Mouse (Mus musculus) right cerebral cortex, adult 18-20 months (tissue): ENCODE results near the gene Ift46.
A peak's percentile ranks its signal among the peaks of the same experiment; 100 is the strongest.
"Not testable (repeated sequence)": the region's sequence is repeated elsewhere in the genome, so short reads cannot be mapped to it uniquely, and the experiment has no call there.

Source experiments
- DNase-seq: peaks from one replicate; pipeline ENCODE4 v3.0.0; 2022; ENCODE audit warnings: mixed read lengths

Ift46 gene

GRCm38 (mm10) chr9:44736301-44736700 is 31.4 kb upstream of the Ift46 start:
- no peak for DNase-seq

DNA sequence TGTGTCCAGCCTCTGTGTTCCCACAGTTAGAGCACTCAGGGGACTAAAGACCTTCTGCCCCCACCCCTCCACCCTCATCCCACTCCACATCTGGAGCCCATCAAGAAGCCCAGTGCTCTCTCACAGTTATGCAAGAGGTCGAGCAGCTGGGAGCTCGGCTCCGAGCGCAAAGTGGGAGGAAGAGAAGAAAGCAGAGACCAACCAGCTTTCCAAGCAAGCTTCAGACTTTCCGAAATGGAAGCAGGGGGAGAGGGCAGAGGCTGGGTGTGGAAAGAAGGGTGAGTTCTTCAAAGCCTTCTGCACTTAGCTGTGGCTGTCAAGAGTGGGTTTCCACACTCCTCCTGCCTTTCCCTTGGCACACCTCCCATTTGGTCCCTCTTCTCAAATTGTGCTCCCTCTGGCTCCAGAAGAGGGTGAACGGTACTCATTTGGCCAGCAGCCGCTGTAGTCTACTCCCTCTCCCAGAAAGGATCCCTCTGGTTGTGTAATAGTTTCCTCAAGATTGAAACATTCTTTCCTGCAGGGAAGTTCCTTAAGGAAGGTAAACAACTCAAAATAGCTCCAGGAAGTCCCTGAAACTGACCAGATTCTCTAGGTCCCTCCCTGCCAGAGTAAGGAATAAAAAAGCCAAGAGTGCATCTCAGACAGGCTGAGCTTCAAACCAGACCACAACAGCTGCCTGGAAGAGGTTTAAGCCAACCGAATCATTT is 30.3 kb upstream of the Ift46 start:
- no peak for DNase-seq

- DNase-seq = no peak
Observed at GRCm38 (mm10) chr9:44740663-44741192, 27.0 kb upstream of the Ift46 start.

- DNase-seq = no peak
Observed at GRCm38 (mm10) chr9:44745371-44745770, 22.3 kb upstream of the Ift46 start.

- DNase-seq = no peak
Observed at GRCm38 (mm10) chr9:44746666-44747065, 21.0 kb upstream of the Ift46 start.

DNA sequence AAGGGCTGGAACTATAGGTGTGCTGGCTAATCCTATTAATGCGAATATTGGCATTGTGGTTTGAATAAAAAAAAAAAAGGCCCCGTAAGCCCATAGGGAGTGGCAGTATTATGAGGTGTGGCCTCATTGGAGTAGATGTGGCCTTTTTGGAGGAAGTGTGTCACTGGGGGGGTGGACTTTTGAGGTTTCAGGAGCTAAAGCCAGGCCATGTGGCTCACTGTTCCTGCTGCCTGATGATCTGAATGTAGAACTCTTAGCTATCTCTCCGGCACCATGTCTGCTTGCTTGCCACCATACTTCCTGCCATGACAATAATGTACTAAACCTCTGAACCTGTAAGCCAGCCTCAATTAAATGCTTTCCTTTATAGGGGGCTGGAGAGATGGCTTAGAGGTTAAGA is 20.4 kb upstream of the Ift46 start:
- no peak for DNase-seq

- no peak for DNase-seq
Observed at GRCm38 (mm10) chr9:44748473-44748872, 19.2 kb upstream of the Ift46 start.

DNA sequence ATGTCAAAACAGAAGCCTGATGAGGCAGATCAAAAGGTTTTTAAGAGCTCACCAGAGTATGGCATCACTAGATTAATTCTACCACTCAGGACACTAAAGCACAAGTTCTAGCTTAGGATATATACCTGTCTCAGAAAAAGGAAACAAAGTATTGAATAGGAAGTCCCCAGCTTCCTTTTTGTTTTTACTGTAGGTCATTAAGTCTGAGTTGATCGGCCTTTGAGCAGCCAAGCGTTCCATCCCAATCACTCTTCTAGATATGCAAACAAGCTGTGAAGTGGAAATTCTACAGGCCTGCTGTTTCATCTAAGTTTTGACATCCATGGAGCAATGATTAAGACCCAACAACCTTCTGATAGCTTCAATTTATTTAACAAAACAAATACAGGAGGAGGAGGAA is 6.8 kb upstream of the Ift46 start:
- no peak for DNase-seq

- DNase-seq = not testable (repeated sequence)
Observed at GRCm38 (mm10) chr9:44768029-44768394, 304 bp downstream of the Ift46 start.

GRCm38 (mm10) chr9:44771376-44771775 is 3.7 kb downstream of the Ift46 start:
- DNase-seq = no peak

GRCm38 (mm10) chr9:44772392-44772749 is 4.7 kb downstream of the Ift46 start:
- DNase-seq = no peak

- DNase-seq = peak; percentile 94
Observed at GRCm38 (mm10) chr9:44772750-44773651, 5.3 kb downstream of the Ift46 start.

DNA sequence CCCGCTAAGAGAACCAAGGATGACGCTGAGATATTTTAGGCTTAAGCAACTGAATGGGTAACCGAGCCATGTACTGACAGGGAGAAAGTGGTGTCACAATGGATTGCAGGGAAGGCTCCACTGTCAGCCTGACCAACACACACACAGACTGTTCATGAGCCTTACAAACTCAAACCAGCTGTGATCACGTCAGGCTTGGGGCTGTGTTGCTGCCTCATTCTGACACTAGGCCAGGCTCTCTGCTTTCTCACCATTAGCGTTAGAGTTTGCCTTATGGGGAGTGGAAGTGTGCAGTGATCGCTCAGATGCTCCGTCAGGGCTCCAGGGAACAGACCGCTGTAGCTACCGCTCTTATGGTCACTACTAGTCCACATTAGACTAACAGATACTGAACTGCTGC is 25.1 kb downstream of the Ift46 start:
- no peak for DNase-seq

DNA sequence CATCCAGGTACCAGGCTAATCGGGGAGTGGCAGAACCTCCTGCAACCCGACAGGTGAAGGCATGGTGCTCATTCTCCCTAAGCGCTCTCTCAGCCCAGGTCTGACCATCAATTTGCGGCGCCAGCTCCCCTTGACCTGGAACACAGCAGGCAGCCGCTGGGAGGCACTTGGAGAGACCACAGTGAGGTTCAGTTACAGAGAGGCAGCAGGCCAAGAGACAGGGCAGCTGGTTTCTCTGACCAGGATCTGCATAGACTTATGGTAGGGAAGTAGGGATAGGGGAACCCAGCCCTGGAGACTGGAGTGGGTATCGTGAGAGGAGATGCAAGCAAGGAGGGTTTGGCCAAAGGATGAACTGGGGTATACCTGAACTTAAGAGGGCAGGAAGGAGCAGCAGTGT is 30.6 kb downstream of the Ift46 start:
- DNase-seq = no peak

DNA sequence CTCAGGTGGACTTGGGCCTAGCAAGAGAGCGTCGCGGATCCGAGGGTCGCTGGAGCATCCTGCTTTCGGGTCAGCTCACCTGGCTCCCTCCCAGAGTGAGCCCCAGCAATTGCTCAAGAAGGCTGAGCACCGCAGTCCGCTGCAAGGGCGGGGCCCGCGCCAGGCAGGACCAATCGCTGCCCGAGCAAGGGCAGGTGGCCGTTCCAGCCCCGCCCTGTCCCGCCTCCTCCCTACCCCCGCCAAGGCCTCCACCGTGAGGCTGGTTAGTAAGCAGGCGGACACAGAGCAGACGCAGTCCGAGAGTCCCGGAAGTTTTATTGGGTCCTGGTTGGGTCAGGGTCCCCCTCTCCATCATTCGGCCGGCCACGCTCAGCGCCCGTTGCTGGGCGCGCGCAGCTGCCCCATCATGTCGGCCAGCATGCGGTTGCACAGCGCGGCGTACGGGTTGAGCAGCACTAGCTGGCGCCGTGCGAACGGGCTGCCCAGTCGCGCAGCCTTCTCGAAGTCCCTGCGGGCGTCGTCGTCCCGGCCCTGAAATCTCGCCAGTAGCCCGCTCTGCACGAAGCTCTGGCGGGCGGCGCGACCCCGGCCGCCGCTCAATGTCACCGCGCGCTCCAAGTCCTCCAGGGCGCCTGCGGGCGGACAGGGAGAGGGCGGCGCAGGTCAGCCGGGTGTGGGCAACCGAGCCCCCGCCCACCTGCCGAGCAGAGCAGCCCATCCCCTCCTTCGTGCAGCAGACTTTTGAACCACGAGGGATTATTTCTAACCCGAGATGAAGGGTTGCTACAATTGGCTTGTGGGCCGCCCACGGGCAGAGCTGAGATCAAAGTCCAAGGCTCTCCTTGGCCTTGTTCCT is 31.6 kb downstream of the Ift46 start, which contains the start of gene Tmem25:
Tmem25 (minus strand) TSS at position 206 of the 856 bp plus-strand sequence.
- peak; percentile 94 for DNase-seq

DNA sequence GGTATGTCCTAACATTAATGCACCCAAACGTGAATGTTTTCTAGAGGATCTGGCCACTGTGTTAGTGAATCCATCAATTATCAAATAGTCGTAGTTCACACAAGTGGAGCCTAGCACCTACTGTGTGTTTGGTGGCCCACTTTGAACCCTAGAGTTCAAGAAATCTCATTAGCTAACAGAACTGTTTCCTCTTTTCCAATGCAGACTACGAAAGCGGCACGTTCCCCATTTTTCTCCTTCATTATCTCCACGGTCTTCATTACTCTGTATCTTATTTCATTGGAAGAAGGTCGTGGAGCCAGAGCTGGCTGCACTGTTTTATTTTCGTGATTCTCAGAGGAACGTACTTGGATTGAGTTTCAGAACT is 32.2 kb downstream of the Ift46 start:
- DNase-seq = no peak

GRCm38 (mm10) chr9:44801669-44802068 is 34.0 kb downstream of the Ift46 start:
- DNase-seq = no peak

GRCm38 (mm10) chr9:44802808-44803450 is 35.2 kb downstream of the Ift46 start, which contains the start of gene Ttc36:
TSS of gene Ttc36 (minus strand) at chr9:44803072.
- no peak for DNase-seq

GRCm38 (mm10) chr9:44804678-44805077 is 37.0 kb downstream of the Ift46 start:
- DNase-seq = no peak

- DNase-seq = no peak
Observed at GRCm38 (mm10) chr9:44805536-44805935, 37.8 kb downstream of the Ift46 start.

DNA sequence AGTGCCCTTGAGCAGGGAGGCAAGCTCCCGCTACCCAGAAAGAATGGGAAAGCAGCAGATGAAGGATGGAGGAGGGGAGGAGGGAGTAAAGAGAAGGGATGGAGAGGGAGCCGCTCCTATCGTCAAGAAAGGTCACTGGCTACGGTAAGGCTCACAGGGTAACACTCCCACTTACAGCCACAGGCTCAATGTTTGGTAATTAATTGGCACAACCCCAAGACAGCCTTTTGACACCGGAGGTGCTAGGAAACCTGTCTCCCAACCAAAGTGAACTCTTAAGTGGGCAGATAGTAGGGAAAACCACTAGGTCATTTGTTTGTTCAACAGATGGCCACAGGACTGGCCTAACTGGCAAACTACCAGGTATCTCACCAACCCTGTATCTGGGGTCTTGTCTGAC is 39.4 kb downstream of the Ift46 start:
- DNase-seq = no peak

GRCm38 (mm10) chr9:44807778-44808177 is 40.1 kb downstream of the Ift46 start:
- no peak for DNase-seq
